Mouse (Mus musculus) spleen, adult 2 months (tissue): ENCODE data around the gene Ifnl3.

Experiments
- CTCF ChIP-seq: fragments of 200-500 bp; IDR thresholded peaks from 2 replicates; pipeline ENCODE4 v1.5.1; 2011; ENCODE audit warnings: mild to moderate bottlenecking, inconsistent platforms; ENCODE audit not compliant: insufficient read depth, insufficient read length, insufficient replicate concordance; ENCODE audit errors: extremely low read depth
- POLR2A ChIP-seq: fragments of 200-500 bp; IDR thresholded peaks from 2 replicates; pipeline ENCODE4 v1.6.1; 2011; ENCODE audit warnings: low read depth, low read length, inconsistent platforms

- TF ChIP-seq POLR2A, result no peak
- TF ChIP-seq CTCF, result no peak
These were observed 50.6 kb downstream of the Ifnl3 start for GRCm38 (mm10) chr7:28573236-28573635.
